Mouse (Mus musculus): ENCODE measurements around the gene Glb1l. TPM values are rescaled to one million over a fixed set of nuclear protein-coding genes. Genes with fewer than 3 reads are reported as not detected.
A peak's percentile ranks its signal among the peaks of the same experiment; 100 is the strongest.

Glb1l gene
- total RNA-seq, 4 experiments from 2014 or later = 14.1 to 22.4 (median 18.5) TPM

GRCm38 (mm10) chr1:75155837-75156236 lies 54.8 kb downstream of the Glb1l start:
- DNase-seq (ENCODE audit: low spot score in 2 of 2) = no peak

DNA sequence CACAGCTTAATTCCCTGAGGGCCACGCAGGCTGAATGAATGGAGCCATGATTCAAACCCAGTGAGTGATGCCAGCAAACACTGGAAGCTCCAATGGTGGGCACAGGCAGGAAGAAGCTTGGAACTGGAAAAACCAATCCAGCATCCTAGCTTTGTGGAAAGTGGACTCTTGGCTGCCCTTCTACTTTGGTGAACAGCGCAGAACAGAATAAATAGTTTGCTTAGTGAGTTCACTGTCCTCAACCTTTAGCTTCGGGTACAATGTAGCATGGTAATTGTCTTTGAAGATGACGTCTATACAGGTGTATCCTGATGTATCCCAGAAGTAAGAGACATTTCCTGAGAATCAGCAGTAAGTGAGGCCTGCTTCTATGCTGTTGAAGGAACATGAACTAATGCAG lies 61.9 kb downstream of the Glb1l start:
- peak in 1 of 2 experiments; percentile 1 for DNase-seq (ENCODE audit: low spot score in 2 of 2)

Small RNAs within 50 kb of the gene (microRNA-seq; reads per million reads assigned to microRNA genes)
- gene Gm27943 = 0 reads per million in 2 experiments

Other genes starting within 250 kb of the Glb1l start
- 1 to 10 TPM; 1.7 to 2.7 (median 2.1) TPM for gene Nhej1, start 85.6 kb downstream of the Glb1l start, total RNA-seq (2022)
- under 1 TPM in 3 of 4 experiments, not detected in 1; 0.22 to 0.45 (median 0.35) TPM for gene Slc23a3, start 76.9 kb downstream of the Glb1l start, total RNA-seq (2022)
- gene Cnppd1, start 68.1 kb downstream of the Glb1l start, total RNA-seq (2022) = 10 to 100 TPM; 33.6 to 36.1 (median 35.3) TPM
- 100 to 1,000 TPM; 167 to 182 (median 171) TPM for gene Retreg2, start 68.0 kb downstream of the Glb1l start, total RNA-seq (2022)
- 10 to 100 TPM; 26.5 to 37.4 (median 32.4) TPM for gene Zfand2b, start 42.2 kb downstream of the Glb1l start, total RNA-seq (2022)
- 10 to 100 TPM; 23.6 to 32.0 (median 26.2) TPM for gene Abcb6, start 30.4 kb downstream of the Glb1l start, total RNA-seq (2022)
- 10 to 100 TPM; 25.5 to 38.5 (median 31.3) TPM for gene Ankzf1, start 18.7 kb downstream of the Glb1l start, total RNA-seq (2022)
- gene Atg9a, start 18.6 kb downstream of the Glb1l start, total RNA-seq (2022) = 100 to 1,000 TPM in 2 of 4 experiments, 10 to 100 TPM in 2; 97.6 to 119 (median 105) TPM
- 10 to 100 TPM; 78.7 to 88.5 (median 84.5) TPM for gene Stk16, start within 50 bp of the Glb1l start, total RNA-seq (2022)
- 100 to 1,000 TPM; 488 to 539 (median 494) TPM for gene Tuba4a, start 9.1 kb upstream of the Glb1l start, total RNA-seq (2022)
- gene A630095N17Rik, start 21.3 kb upstream of the Glb1l start, total RNA-seq (2022) = not detected
- 100 to 1,000 TPM in 1 of 4 experiments, 10 to 100 TPM in 3; 83.1 to 108 (median 93.1) TPM for gene Dnajb2, start 25.6 kb upstream of the Glb1l start, total RNA-seq (2022)
- gene Ptprn, start 53.7 kb upstream of the Glb1l start, total RNA-seq (2022) = 100 to 1,000 TPM; 360 to 457 (median 395) TPM
- 100 to 1,000 TPM; 102 to 169 (median 125) TPM for gene Resp18, start 67.6 kb upstream of the Glb1l start, total RNA-seq (2022)
- 10 to 100 TPM; 41.2 to 49.8 (median 45.4) TPM for gene Dnpep, start 107.2 kb upstream of the Glb1l start, total RNA-seq (2022)
- gene Des, start 149.5 kb upstream of the Glb1l start, total RNA-seq (2022) = 1 to 10 TPM in 3 of 4 experiments, under 1 TPM in 1; 0.60 to 1.9 (median 1.5) TPM
- gene Speg, start 164.5 kb upstream of the Glb1l start, total RNA-seq (2022) = 100 to 1,000 TPM; 168 to 185 (median 182) TPM
- 10 to 100 TPM; 58.3 to 77.2 (median 72.7) TPM for gene Gmppa, start 225.1 kb upstream of the Glb1l start, total RNA-seq (2022)
- 1 to 10 TPM; 5.8 to 6.6 (median 6.0) TPM for gene Asic4, start 239.6 kb upstream of the Glb1l start, total RNA-seq (2022)

Data from layer of hippocampus, adult 8-10 months (tissue).